Mouse (Mus musculus) cerebral cortex, adult 2 months (tissue): Measurements from ENCODE around the gene Unc45b.

Source experiments
- WGBS: fragments of 180-500 bp; shearing (Covaris S2); methylation state at CpG from one replicate; pipeline ENCODE4 v1.1.7; 2018; 5-methylcytosine and 5-hydroxymethylcytosine counted together

Gene Unc45b

GRCm38 (mm10) chr11:82897478-82897877 lies 12.9 kb upstream of the Unc45b start:
- 88% methylated on average over 10 of the region's 10 CpGs for WGBS

GRCm38 (mm10) chr11:82899720-82900119 lies 10.6 kb upstream of the Unc45b start:
- WGBS = 92% methylated on average over 5 of the region's 5 CpGs

DNA sequence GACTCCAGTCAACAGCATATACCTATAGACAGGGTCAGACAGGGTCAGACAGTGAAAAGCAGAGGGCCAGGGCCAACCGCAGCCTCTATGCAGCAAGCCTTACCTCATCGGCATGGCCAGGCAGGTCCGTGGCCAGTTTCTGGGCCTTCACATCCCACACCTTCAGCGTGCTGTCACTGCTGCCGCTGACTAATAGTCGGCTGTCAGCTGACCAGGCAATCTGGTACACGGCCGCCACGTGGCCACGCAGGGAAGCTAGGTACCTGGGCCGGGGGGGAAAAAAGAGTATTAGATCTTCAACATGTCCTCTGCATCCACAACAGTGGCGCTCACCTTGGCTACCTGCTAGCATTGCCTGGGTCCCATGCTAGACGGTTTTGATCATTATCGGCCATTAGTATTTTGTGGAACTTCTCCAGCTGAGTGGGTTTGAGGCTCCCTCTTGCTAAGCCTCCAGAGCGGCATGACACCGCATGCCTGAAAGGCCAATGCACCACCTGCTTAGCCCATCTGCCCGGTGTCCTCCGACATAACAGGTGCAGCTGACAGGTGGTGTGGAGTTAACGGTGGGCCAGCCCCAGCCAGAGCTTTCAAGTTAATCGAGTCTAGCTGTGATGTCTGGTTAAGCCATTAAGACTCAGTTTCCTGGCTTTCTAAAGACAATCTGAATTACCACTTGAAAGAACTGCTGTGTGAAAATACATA lies 8.6 kb upstream of the Unc45b start:
- WGBS = 90% methylated on average over 20 of the region's 20 CpGs

DNA sequence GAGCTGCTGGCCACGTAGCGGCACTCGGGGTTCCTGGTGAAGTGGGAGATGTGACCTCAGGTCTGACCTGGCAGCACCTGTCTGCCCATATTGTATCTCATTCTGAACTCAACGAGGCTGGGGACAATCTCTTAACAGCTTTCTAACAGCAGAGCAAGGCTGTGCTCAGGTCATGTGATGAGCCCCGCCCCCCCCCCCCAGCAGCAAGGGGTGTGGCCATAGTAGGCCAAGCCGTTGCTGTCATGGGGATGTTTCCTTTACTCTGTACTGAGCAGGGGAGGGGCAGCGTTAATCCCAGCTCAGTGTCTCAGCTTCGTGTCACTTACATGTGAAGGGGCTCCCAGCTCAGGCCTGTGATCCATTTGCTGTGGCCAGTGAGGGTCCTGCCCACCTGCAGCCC lies 5.4 kb upstream of the Unc45b start:
- 63% methylated on average over 8 of the region's 8 CpGs for WGBS

GRCm38 (mm10) chr11:82905816-82906215 lies 4.5 kb upstream of the Unc45b start:
- 92% methylated on average over 5 of the region's 5 CpGs for WGBS

GRCm38 (mm10) chr11:82907651-82908607 lies 2.4 kb upstream of the Unc45b start, which contains the start of gene Nle1:
Gene Nle1 (minus strand): TSS chr11:82908411.
- under 1% methylated on average over 73 of the region's 73 CpGs for WGBS

GRCm38 (mm10) chr11:82908608-82908989 lies 1.8 kb upstream of the Unc45b start:
- WGBS = 61% methylated on average over 10 of the region's 10 CpGs

- WGBS = 82% methylated on average over 11 of the region's 11 CpGs
Measured at GRCm38 (mm10) chr11:82910679-82911389, 484 bp downstream of the Unc45b start.

GRCm38 (mm10) chr11:82914711-82915352 lies 4.5 kb downstream of the Unc45b start:
- WGBS = 7% methylated on average over 16 of the region's 16 CpGs

DNA sequence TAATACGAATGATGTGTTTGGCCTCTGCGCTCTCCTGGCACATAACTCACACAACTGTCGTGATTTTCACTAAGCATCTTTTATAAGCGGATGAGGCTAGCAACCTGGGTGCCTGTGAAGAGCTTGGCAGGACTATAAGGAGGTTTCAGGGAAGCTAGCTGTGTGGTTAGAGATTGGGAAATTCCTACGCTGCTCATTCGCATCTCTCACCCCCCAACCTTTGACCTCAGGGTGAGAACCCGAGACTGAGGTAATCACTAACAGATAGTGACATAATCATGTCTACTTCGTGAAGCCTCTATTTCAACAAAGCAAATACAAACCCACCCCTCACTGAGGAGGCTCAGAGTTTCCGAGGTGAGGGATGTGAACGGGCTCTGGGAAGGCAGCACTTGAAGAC lies 10.4 kb downstream of the Unc45b start:
- 85% methylated on average over 10 of the region's 10 CpGs for WGBS

GRCm38 (mm10) chr11:82921691-82922090 lies 11.3 kb downstream of the Unc45b start:
- WGBS = 84% methylated on average over 4 of the region's 4 CpGs

- WGBS = 63% methylated on average over 6 of the region's 6 CpGs
Measured at GRCm38 (mm10) chr11:82923910-82924309, 13.6 kb downstream of the Unc45b start.

DNA sequence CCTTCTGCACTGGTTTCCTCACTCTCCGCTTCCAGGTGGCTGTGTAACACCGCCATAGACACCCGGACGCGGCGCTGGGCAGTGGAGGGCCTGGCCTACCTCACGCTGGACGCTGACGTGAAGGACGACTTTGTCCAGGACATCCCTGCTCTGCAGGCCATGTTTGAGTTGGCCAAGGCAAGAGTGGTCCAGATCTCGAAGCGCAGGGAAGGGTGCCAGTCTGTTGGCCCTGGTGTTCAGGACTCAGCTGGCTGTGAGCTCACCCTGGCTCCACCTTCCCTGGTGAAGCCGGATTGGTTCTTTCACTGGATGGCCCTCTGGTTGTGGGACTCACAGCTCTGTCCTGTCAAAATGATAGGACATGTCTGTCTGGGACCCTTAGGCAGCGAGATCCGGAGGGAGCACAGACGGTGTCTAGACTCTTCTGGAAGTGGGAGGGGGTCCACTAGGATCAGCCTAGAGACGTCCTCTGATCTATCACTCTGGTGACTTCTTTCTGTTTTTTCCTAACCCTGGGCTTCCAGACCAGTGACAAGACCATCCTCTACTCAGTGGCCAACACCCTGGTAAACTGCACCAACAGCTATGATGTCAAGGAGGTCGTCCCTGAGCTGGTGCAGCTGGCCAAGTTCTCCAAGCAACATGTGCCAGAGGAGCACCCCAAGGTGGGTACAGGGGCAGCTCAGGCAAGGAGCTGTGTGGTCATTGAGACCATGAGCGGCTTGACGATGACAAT lies 18.7 kb downstream of the Unc45b start:
- 75% methylated on average over 20 of the region's 20 CpGs for WGBS

GRCm38 (mm10) chr11:82929633-82929950 lies 19.2 kb downstream of the Unc45b start:
- 85% methylated on average over 3 of the region's 3 CpGs for WGBS

- 3% methylated on average over 83 of the region's 85 CpGs for WGBS
Measured at GRCm38 (mm10) chr11:82930391-82930955, 20.1 kb downstream of the Unc45b start.

- 2% methylated on average over 62 of the region's 63 CpGs for WGBS
Measured at GRCm38 (mm10) chr11:82931161-82931560, 20.8 kb downstream of the Unc45b start.

GRCm38 (mm10) chr11:82931671-82932450 lies 21.5 kb downstream of the Unc45b start:
- WGBS = 2% methylated on average over 118 of the region's 119 CpGs

DNA sequence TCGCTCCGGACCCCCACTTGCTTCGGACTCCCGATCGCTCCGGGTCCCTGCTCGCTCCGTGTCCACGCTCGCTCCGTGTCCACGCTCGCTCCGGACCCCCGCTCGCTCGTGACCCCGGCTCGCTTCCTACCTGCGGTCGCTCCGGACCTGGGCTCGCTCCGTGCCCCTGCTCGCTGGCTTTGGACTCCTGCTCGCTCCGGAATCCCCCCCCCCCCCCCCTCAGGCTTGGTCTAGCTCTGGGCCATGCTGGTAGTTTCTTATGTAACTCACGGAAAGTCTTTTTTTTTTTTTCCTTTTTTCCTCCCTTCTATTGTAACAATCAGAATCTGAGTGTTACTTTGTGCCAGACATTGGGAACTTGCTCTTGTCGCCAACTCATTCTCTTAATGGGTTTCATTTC lies 22.8 kb downstream of the Unc45b start:
- 4% methylated on average over 29 of the region's 29 CpGs for WGBS

GRCm38 (mm10) chr11:82943336-82943735 lies 33.0 kb downstream of the Unc45b start:
- WGBS = 69% methylated on average over 6 of the region's 6 CpGs

- WGBS = 77% methylated on average over 2 of the region's 2 CpGs
Measured at GRCm38 (mm10) chr11:82945636-82946035, 35.3 kb downstream of the Unc45b start.
